Mouse (Mus musculus): ENCODE measurements at regions not wholly inside any gene's neighbourhood (a gene's known extent, or its start where the extent isn't known, plus 50 kb on each side); places are given as distances from the start of the nearest gene placed in this dataset.

DNA sequence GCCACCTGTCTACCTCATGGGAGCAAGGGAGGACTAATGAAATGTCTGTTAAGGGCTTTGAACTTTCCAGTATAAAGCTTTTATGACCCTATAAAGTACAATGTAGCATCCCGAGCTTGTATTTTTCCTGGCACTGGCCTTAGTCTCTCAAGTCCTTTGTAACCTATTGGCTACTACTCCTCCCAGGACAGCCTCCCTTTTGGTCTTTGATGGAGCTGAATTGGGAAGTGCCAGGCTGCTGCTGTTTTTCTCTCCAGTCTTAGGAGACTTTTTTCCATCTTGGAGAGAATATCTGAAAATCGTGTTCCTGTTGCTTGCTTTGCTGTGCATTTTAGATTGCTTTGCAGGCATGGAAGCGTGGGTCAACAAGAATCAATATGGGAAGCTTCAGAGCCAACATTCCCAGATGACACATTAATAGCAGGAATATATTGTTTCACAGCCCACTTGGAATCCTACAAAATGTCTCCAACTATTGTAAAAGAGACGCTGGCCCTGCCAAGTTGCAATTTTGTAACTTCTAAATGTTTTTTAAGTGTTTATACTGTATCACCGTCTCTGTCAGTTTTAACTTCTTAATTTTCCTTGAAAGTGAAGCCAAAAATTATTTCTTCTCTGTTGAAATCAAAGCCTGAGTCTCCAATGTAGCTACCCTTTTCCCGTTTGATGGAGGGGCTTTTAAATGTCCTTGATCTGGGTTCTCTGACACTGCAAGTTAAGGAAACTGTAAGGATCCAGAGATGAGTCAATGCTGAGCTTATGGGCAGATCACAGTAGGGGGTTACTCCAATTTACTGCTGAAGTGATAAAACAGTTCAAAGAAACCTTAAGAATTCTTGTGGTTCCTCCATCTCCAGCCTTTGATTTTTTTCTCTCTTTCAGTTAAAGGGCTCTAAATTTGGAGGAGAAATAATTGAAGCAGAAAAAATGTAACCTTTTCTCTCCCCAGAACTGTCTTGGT lies 603.3 kb downstream of the Ptprc start:
- Histone ChIP-seq H3K4me3 (no peak overlapping the region), H3K4me2 (replicated peaks) (no peak overlapping the region), H3K4me1 (no peaks in the 10 kb centered on the region), H3K36me3 (no peaks in the 10 kb centered on the region), H3K9ac (no peak overlapping the region), H3K27ac (no peak overlapping the region), H3K9me3 (no peaks in the 10 kb centered on the region), H3K27me3 (replicated peaks) (no peaks in the 10 kb centered on the region)
- ATAC-seq (ENCODE audit: low FRiP score, low read depth), result no peak
- 55% methylated on average over 6 of the region's 6 CpGs for WGBS

DNA sequence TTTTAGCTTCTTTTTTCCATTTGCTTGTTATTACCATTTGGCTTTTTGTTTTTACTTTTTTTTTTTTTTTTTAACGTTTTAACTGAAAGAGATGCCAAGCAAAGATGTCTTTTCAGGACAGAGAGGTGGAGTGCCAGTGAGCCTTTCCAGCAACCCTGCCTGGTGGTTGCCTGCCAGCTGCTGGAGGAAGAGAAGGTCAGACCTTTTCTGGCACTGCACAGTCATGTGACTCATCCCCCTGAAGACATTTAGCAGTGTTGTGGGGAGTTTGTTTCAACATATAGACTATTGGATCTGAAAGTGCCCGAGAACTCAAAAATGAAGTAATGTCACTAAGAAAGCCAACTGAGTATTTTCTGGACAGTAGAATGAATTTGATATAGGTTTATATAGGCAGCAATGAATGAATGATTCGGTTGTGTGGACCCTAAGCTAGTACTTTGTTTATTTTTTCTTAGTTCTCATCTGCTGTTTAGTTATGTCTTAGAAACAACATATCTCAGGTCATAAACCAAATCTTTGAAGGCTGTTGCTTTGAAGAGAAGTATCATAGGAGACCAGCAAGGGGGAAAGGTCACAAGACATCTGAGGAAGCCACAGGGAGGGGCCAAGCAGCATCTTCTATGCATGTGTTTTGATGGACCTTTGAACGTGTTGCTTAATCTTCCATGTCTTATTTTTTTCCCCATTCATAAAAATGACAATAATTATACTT lies 604.2 kb downstream of the Ptprc start:
- Histone ChIP-seq H3K27ac (no peak overlapping the region), H3K4me2 (replicated peaks) (no peak overlapping the region), H3K4me3 (no peak overlapping the region), H3K27me3 (replicated peaks) (no peaks in the 10 kb centered on the region), H3K36me3 (no peaks in the 10 kb centered on the region), H3K9me3 (no peaks in the 10 kb centered on the region), H3K4me1 (no peaks in the 10 kb centered on the region), H3K9ac (no peak overlapping the region)
- ATAC-seq (ENCODE audit: low FRiP score, low read depth), result no peak
- WGBS, result 62% methylated on average over 4 of the region's 4 CpGs

DNA sequence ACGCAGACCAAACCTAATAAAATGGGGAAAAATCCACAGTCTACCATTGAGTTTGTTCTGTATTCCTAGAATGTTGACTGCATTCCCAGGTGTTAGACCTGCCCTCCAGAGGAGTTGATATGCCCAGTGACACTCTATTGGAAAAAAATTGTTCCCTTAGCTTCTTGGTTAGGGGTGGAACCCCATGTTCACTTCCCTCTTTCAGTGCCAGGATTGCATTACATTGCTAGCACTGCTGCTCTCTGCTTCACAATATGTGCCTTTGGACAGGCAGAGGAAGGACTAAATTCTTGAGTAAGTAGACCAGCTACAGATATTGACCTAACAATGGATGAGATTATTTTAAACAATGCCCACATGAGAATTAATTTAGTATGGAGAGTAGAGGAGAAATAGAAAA lies 607.3 kb upstream of the Nr5a2 start:
- no peak overlapping the region for H3K27ac ChIP-seq
- ATAC-seq (ENCODE audit: low FRiP score, low read depth), result no peak
- no peaks in the 10 kb centered on the region for H3K9me3 ChIP-seq
- 100% methylated on average over 1 of the region's 1 CpGs for WGBS
- H3K4me3 ChIP-seq, result no peak overlapping the region
- H3K9ac ChIP-seq, result no peak overlapping the region
- no peak overlapping the region for H3K4me2 ChIP-seq (replicated peaks)
- H3K36me3 ChIP-seq, result no peaks in the 10 kb centered on the region
- no peaks in the 10 kb centered on the region for H3K4me1 ChIP-seq
- no peaks in the 10 kb centered on the region for H3K27me3 ChIP-seq (replicated peaks)

DNA sequence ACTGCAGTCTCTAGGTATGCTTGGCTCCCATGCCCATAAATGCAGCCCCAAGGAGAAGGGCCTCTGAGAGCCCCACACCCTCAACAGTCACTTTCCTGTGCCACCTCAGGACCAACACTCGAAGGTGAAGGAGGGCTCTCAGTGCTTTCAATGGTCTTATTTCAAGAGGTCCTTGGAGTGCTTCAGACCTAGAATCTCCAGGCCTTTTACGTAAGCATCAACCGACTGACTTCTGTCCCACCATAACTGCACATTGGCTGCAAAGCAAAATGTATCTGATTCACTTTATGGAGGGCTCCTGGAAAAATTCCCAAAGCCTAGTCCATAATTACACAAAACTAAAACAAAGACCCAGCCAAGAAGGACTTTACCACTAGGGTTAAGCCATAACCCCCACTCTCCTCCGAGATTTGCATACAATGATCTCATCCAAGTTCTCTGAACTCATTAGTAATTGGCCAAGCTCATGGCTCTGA lies 605.4 kb upstream of the Nr5a2 start:
- Histone ChIP-seq H3K9ac (no peak overlapping the region), H3K4me3 (no peak overlapping the region), H3K4me1 (no peaks in the 10 kb centered on the region), H3K27ac (no peak overlapping the region), H3K36me3 (no peaks in the 10 kb centered on the region), H3K27me3 (replicated peaks) (no peaks in the 10 kb centered on the region), H3K9me3 (no peaks in the 10 kb centered on the region), H3K4me2 (replicated peaks) (no peak overlapping the region)
- ATAC-seq (ENCODE audit: low FRiP score, low read depth), result no peak
- WGBS, result 86% methylated on average over 4 of the region's 4 CpGs

DNA sequence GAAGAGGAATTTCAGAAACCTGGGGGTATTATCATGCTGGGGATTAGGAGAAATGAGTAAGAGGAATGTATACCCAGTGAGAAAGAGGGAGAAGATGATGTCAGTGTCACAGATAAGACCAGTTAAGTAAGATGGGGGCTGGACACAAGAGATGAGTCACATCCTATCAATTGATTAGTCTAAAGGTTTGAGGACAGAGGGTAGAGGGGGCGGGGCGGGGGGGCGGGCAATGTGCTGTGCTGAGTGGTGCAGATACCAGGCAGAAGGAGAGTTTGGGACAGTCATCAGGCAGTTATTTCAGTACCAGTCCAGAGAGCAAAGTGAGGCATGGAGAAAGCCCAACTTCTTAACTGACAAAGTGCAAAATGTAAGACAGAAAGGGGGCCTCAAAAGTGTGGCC lies 601.4 kb upstream of the Nr5a2 start:
- 84% methylated on average over 3 of the region's 3 CpGs for WGBS
- no peak for ATAC-seq (ENCODE audit: low FRiP score, low read depth)
- Histone ChIP-seq H3K27me3 (replicated peaks) (no peaks in the 10 kb centered on the region), H3K4me3 (no peak overlapping the region), H3K36me3 (no peaks in the 10 kb centered on the region), H3K9ac (no peak overlapping the region), H3K9me3 (no peaks in the 10 kb centered on the region), H3K4me2 (replicated peaks) (no peak overlapping the region), H3K27ac (no peak overlapping the region), H3K4me1 (no peaks in the 10 kb centered on the region)

DNA sequence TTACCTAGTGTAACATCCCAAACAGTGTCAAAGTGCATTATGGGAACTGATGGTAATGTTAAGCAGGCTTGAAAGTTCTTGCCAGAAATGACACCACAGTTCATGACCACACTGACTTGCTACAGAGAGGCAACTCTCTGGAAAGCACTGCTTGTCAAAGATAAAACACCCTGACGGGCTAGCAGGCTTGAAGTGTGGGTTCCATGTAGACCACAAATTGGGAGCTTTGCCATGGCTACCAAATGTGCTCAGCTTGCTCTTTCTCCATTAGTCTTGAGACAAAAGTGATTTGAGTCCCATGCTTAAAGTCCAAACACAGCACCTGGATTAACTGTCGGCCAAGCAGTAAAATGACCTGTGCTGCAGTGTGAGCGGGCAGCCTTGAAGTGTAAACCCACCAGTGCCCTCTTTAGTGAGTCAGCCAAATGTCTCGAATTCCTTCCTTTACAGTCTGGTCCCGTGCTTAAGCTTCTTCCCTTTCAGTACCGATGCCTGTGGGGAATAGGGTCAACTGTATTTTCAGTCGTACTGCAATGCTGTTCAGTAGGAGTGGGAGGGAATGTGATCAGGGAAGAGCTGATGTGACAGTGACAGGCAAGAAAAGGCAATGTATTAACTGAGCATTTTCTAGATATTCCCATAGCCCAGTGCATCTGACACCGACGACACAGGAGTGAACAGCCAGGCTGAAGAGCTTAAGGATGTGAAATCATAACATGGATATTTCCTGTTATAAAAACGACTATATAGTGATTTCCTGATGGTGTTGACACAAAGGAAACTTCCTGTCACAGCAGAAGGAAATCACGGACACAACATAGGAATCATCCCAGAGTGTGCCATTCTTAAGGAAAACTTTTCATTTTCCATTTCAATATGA lies 600.4 kb upstream of the Nr5a2 start:
- WGBS, result 72% methylated on average over 11 of the region's 11 CpGs

DNA sequence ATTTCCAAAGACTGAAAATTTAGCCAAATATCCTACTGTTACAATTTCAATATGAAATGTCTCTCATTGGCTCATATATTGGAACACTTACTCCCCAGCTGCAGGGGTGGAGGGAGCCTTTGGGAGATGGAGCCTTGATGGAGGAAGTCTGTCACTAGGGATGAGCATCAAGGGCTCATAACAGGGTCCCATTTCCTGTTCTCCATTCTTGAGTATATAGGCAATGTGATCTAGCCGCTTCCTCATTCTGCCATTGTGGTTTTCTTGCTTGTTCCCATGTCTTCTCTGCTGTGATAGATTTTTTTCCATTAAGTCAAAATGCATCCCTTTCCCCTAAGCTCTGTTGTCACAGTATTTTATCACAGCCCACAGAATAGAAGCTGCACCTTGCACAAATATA lies 589.4 kb upstream of the Nr5a2 start:
- no peaks in the 10 kb centered on the region for H3K27me3 ChIP-seq (replicated peaks)
- no peak overlapping the region for H3K9ac ChIP-seq
- WGBS, result 93% methylated on average over 1 of the region's 1 CpGs
- H3K36me3 ChIP-seq, result no peaks in the 10 kb centered on the region
- no peak for ATAC-seq (ENCODE audit: low FRiP score, low read depth)
- H3K4me1 ChIP-seq, result no peaks in the 10 kb centered on the region
- no peak overlapping the region for H3K4me3 ChIP-seq
- H3K27ac ChIP-seq, result no peak overlapping the region
- H3K4me2 ChIP-seq (replicated peaks), result no peak overlapping the region
- H3K9me3 ChIP-seq, result no peaks in the 10 kb centered on the region

More for the DNA sequence above, 600.4 kb upstream of the Nr5a2 start:
- Histone ChIP-seq H3K27ac (no peak overlapping the region), H3K4me1 (no peaks in the 10 kb centered on the region), H3K9me3 (no peaks in the 10 kb centered on the region), H3K4me3 (no peak overlapping the region), H3K36me3 (no peaks in the 10 kb centered on the region), H3K4me2 (replicated peaks) (no peak overlapping the region), H3K9ac (no peak overlapping the region), H3K27me3 (replicated peaks) (no peaks in the 10 kb centered on the region)
- no peak for ATAC-seq (ENCODE audit: low FRiP score, low read depth)

DNA sequence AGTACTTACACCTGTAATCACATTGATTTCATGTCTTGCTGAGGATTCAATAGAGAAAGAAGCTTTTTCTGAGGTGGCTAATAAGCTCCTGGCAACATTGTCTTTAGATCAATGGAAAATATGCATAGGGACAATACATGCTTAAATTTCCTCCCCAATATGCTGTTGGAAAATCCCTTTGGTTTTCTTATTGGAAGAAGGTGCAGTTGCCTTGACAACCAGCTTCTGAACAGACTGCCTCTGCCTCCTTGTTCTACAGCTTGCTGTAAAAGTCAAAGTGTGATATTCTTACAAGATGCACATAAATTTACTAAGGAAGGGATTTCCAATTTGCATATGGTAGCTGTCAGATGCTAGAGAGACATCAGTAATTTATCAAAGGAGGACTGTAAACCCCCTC lies 585.4 kb upstream of the Nr5a2 start:
- Histone ChIP-seq H3K4me2 (replicated peaks) (no peak overlapping the region), H3K9ac (no peak overlapping the region), H3K36me3 (no peaks in the 10 kb centered on the region), H3K27me3 (replicated peaks) (no peaks in the 10 kb centered on the region), H3K4me1 (no peaks in the 10 kb centered on the region), H3K27ac (no peak overlapping the region), H3K9me3 (no peaks in the 10 kb centered on the region), H3K4me3 (no peak overlapping the region)
- ATAC-seq (ENCODE audit: low FRiP score, low read depth), result no peak

DNA sequence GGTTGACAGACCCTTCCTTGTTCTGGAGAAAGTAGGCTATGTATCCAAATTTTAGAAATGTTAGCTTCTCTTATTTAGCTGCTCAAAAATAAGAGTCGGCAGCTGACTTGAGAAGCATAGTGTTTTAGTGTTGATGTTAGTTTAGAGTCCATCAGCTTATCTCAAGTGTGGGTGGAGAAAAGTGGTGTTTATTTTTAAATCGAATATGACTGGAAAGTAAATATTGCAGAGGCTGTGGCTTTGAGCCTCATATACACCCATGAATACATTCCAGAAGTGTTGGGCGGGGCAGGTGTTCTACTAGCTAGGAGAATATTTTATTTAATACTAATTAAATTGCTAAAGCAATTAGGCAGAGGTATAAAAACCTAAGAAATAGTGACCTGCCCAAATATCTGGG lies 583.6 kb upstream of the Nr5a2 start:
- no peak overlapping the region for H3K4me3 ChIP-seq
- no peaks in the 10 kb centered on the region for H3K27me3 ChIP-seq (replicated peaks)
- ATAC-seq (ENCODE audit: low FRiP score, low read depth), result no peak
- WGBS, result 92% methylated on average over 3 of the region's 3 CpGs
- H3K9ac ChIP-seq, result no peak overlapping the region
- no peaks in the 10 kb centered on the region for H3K9me3 ChIP-seq
- H3K4me1 ChIP-seq, result no peaks in the 10 kb centered on the region
- no peak overlapping the region for H3K4me2 ChIP-seq (replicated peaks)
- no peak overlapping the region for H3K27ac ChIP-seq
- H3K36me3 ChIP-seq, result no peaks in the 10 kb centered on the region

DNA sequence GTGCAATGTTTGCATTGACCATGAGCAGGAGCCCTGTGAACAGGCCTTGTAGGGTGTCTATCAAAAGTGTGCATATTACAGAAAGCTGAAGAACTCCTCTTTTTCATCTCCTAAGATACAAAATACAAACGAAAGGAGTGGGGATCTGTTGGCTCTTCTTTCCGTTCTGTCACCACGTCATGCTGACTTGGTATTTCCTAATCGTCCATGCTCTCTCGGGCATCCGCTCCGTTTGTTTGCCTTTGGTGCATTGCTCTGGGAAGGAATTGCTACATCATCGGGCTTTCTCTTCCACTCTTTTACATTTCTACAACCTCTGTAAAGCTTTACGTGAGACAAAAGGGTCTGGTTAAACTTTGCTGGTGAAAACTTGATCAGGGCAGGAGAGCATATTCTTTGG lies 581.2 kb upstream of the Nr5a2 start:
- H3K4me1 ChIP-seq, result no peaks in the 10 kb centered on the region
- H3K27me3 ChIP-seq (replicated peaks), result no peaks in the 10 kb centered on the region
- H3K9ac ChIP-seq, result no peak overlapping the region
- ATAC-seq (ENCODE audit: low FRiP score, low read depth), result no peak
- H3K27ac ChIP-seq, result no peak overlapping the region
- 80% methylated on average over 9 of the region's 9 CpGs for WGBS
- H3K9me3 ChIP-seq, result no peaks in the 10 kb centered on the region
- H3K4me2 ChIP-seq (replicated peaks), result no peak overlapping the region
- H3K4me3 ChIP-seq, result no peak overlapping the region
- H3K36me3 ChIP-seq, result no peaks in the 10 kb centered on the region

DNA sequence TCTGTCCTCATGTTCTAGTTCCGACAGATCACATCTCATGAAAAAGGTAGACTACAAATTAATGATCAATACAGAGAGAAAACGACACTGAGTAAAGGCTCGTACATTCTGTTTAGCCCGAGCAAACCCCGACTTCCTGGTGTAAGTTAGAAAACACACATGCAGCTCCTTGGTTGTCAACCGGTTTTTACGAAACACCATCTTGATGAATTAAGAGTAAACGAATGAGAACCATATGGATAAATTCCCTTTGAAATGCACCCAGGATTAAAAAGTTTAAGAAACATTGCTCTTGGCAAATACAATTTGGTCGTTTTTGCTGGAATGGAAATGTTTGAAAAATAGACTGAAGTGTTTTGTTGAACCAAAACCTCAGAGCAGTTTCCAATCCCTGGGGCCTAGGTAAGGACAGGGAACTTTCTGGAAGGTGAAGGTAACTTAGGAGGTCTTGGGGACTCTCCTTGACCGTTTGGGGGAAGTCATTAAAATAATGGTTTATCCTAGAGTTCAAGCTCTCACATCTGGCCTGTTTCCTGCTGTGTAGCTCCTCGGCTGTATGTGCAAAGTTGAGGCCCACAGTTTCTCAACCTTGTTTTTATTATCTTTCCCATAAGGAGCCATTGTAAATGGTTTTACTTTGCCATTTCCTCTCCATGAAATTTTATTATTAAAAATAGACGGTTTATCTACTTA lies 579.3 kb upstream of the Nr5a2 start:
- no peak overlapping the region for H3K4me3 ChIP-seq
- no peaks in the 10 kb centered on the region for H3K4me1 ChIP-seq
- no peak for ATAC-seq (ENCODE audit: low FRiP score, low read depth)
- no peak overlapping the region for H3K27ac ChIP-seq
- no peaks in the 10 kb centered on the region for H3K27me3 ChIP-seq (replicated peaks)
- H3K9me3 ChIP-seq, result no peaks in the 10 kb centered on the region
- no peak overlapping the region for H3K9ac ChIP-seq
- H3K36me3 ChIP-seq, result no peaks in the 10 kb centered on the region
- WGBS, result 78% methylated on average over 12 of the region's 12 CpGs
- no peak overlapping the region for H3K4me2 ChIP-seq (replicated peaks)

Measured in neural tube, embryonic 12.5 days (tissue).